Comparison of ENCODE assay signal across 16 mouse cellular contexts in genomic region chr14:86861277-86861946, GRCm38 (mm10).
DNase-seq lines count a peak whose midpoint lies in the region; ATAC-seq lines count a peak whose summit lies in the region.
"Had no signal": no experiment of that assay in that cellular context is flagged by ENCODE, and none has a peak within 500 bp of the region (broad histone marks: within the 10 kb centered on the region; RNA-seq: fewer than 3 reads in every experiment).

No protein-coding gene starts in this region.

- ATAC-seq in frontal cortex, adult (ENCODE audit: low TSS enrichment) = peak; percentile 97
- 0 out of 2 replicates have a peak, but pooled peaks have one; percentile 25 for ATAC-seq in granulocyte monocyte progenitor cell, adult 5-6 weeks (replicated peaks; ENCODE audit: poor library complexity, severe bottlenecking)
- ATAC-seq: forebrain, embryonic 15.5 days; intestine, embryonic 15.5 days had no signal

- DNase-seq in frontal cortex, postnatal 36 days (ENCODE audit: low spot score in 2 of 2) = no peak
- peak; percentile 40 for DNase-seq in CD4-positive helper T cell, adult 2 months (ENCODE audit: low read depth, low spot score)
- DNase-seq in Muller cell, postnatal 12 days (ENCODE audit: inconsistent ontology term) = peak; percentile 22
- DNase-seq in kidney, postnatal 14 days = no peak
- DNase-seq in kidney, postnatal 10 days = no peak
- DNase-seq in lung, postnatal 4 days = no peak
- DNase-seq: adrenal gland, adult 8-10 months; B cell, adult 2 months; cerebellum, postnatal 36 days; heart, adult 11 months; heart, postnatal 14 days; thymus, postnatal 25 days had no signal

Comparison
In these comparisons a context has a peak if more than half of its experiments do, and no peak if none do; other contexts are left out.
1. DNase-seq: peak in CD4-positive helper T cell, adult 2 months (single experiment) and Muller cell, postnatal 12 days (single experiment); none in frontal cortex, postnatal 36 days (0 of 2), kidney, postnatal 14 days (single experiment), kidney, postnatal 10 days (single experiment) and lung, postnatal 4 days (0 of 2).